Mouse (Mus musculus) heart, embryonic 13.5 days (tissue): ENCODE measurements around the gene Lpo. TPM values are rescaled to one million over a fixed set of nuclear protein-coding genes. Genes with fewer than 3 reads are reported as not detected.

Source experiments
- ATAC-seq: fragments of 200-750 bp; cut with Nextera tagmentation; 2 replicates; pipeline ENCODE4 v1.8.0; 2017; ENCODE audit warnings: moderate TSS enrichment; ENCODE audit not compliant: insufficient number of reproducible peaks, low FRiP score, low TSS enrichment; ENCODE audit errors: extremely low read depth
- H3K27ac ChIP-seq: fragments of 300-500 bp; sonication (generic); replicated peaks from 2 replicates; pipeline ENCODE4 v1.5.1; 2015; ENCODE audit warnings: moderate library complexity, mild to moderate bottlenecking, inconsistent platforms
- H3K27me3 ChIP-seq: fragments of 300-500 bp; sonication (generic); replicated peaks from 2 replicates; pipeline ENCODE4 v1.6.1; 2015; ENCODE audit warnings: mild to moderate bottlenecking, inconsistent platforms
- H3K36me3 ChIP-seq: fragments of 300-500 bp; sonication (generic); 2 replicates; pipeline ENCODE4 v1.6.1; 2015; ENCODE audit warnings: mild to moderate bottlenecking, inconsistent platforms
- H3K4me1 ChIP-seq: fragments of 300-500 bp; sonication (generic); 2 replicates; pipeline ENCODE4 v1.6.1; 2015; ENCODE audit warnings: inconsistent platforms
- H3K4me2 ChIP-seq: fragments of 300-500 bp; sonication (generic); 2 replicates; pipeline ENCODE4 v1.6.1; 2015; ENCODE audit warnings: inconsistent platforms, mild to moderate bottlenecking, moderate library complexity
- H3K4me3 ChIP-seq: fragments of 300-500 bp; sonication (generic); 2 replicates; pipeline ENCODE4 v1.5.1; 2015; ENCODE audit warnings: moderate library complexity, mild to moderate bottlenecking, inconsistent platforms
- H3K9ac ChIP-seq: fragments of 300-500 bp; sonication (generic); 2 replicates; pipeline ENCODE4 v1.6.1; 2015; ENCODE audit warnings: inconsistent platforms, mild to moderate bottlenecking, moderate library complexity
- H3K9me3 ChIP-seq: fragments of 300-500 bp; sonication (generic); 2 replicates; pipeline ENCODE4 v1.6.1; 2016; ENCODE audit warnings: inconsistent platforms
- WGBS: fragments of 180-500 bp; shearing (Covaris S2); methylation state at CpG from one replicate; pipeline ENCODE4 v1.1.7; 2015; ENCODE audit warnings: mixed read lengths; 5-methylcytosine and 5-hydroxymethylcytosine counted together
- polyA plus RNA-seq: library from polyadenylated mRNA; unstranded; fragments of >200 nt; fragmentation: Nextera tagmentation; extraction: Ambion mirVana; gene quantifications from 2 replicates; pipeline ENCODE4 v1.2.1, GENCODE M21; 2015

The Lpo gene
- polyA plus RNA-seq, 1 experiment from 2014 or later, result not detected

DNA sequence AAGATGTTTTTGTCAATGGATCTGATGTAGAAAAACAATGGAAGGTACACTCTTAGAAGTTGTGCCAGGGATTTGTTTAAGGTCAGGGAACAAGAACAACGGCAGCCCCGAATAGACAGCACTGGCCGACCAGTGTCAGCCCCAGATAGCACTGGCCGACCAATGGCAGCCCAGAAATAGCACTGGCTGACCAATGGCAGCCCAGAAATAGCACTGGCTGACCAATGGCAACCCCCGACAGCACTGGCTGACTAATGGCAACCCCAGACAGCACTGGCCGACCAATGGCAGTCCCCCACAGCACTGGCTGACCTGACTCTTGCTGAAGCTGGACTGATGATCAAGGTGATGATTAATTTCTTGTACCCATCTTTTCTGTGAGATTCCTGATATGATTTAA, 19.8 kb upstream of the Lpo start:
- Histone ChIP-seq H3K9ac (no peak overlapping the region), H3K4me2 (no peak overlapping the region), H3K27me3 (peaks cover 3% of the 10 kb centered on the region; the same call in 1 of the 2 replicates), H3K9me3 (no peaks in the 10 kb centered on the region), H3K4me3 (no peak overlapping the region), H3K36me3 (no peaks in the 10 kb centered on the region), H3K27ac (no peak overlapping the region), H3K4me1 (peaks cover 8% of the 10 kb centered on the region; the same call in 1 of the 2 replicates)
- 61% methylated on average over 6 of the region's 6 CpGs for WGBS
- no peak; the same call in 1 of the 2 replicates for ATAC-seq

- no peak overlapping the region for H3K9ac ChIP-seq
- 75% methylated on average over 12 of the region's 12 CpGs for WGBS
- ATAC-seq, result no peak
Observed at GRCm38 (mm10) chr11:87846968-87847600, 19.0 kb upstream of the Lpo start.

GRCm38 (mm10) chr11:87841436-87841835, 13.3 kb upstream of the Lpo start:
- no peak for ATAC-seq
- no peak overlapping the region for H3K4me3 ChIP-seq
- no peak overlapping the region for H3K4me2 ChIP-seq
- no peak overlapping the region for H3K27ac ChIP-seq
- no peaks in the 10 kb centered on the region for H3K9me3 ChIP-seq
- peaks cover 20% of the 10 kb centered on the region for H3K4me1 ChIP-seq
- WGBS, result 63% methylated on average over 3 of the region's 3 CpGs
- no peaks in the 10 kb centered on the region for H3K36me3 ChIP-seq
- H3K27me3 ChIP-seq, result peaks cover 3% of the 10 kb centered on the region; the same call in 1 of the 2 replicates
- no peak overlapping the region for H3K9ac ChIP-seq

More at GRCm38 (mm10) chr11:87846968-87847600, 19.0 kb upstream of the Lpo start:
- Histone ChIP-seq H3K4me2 (no peak overlapping the region), H3K4me3 (no peak overlapping the region), H3K4me1 (0 out of 2 replicates have a peak, but pooled peaks cover 4% of the 10 kb centered on the region), H3K9me3 (no peaks in the 10 kb centered on the region), H3K27ac (no peak overlapping the region), H3K27me3 (peaks cover 3% of the 10 kb centered on the region; the same call in 1 of the 2 replicates), H3K36me3 (no peaks in the 10 kb centered on the region)

- H3K9ac ChIP-seq, result no peak overlapping the region
- WGBS, result 39% methylated on average over 8 of the region's 8 CpGs
- H3K27ac ChIP-seq, result no peak overlapping the region
- ATAC-seq, result peak; percentile 37; the same call in 1 of the 2 replicates
- peak overlapping the region; percentile 43 for H3K4me2 ChIP-seq
- H3K9me3 ChIP-seq, result no peaks in the 10 kb centered on the region
- H3K4me1 ChIP-seq, result peaks cover 20% of the 10 kb centered on the region
- H3K36me3 ChIP-seq, result no peaks in the 10 kb centered on the region
- peaks cover 8% of the 10 kb centered on the region; the same call in 1 of the 2 replicates for H3K27me3 ChIP-seq
- H3K4me3 ChIP-seq, result no peak overlapping the region
Observed at GRCm38 (mm10) chr11:87840676-87841075, 12.6 kb upstream of the Lpo start.

GRCm38 (mm10) chr11:87821502-87821901, 6.6 kb downstream of the Lpo start:
- Histone ChIP-seq H3K36me3 (no peaks in the 10 kb centered on the region), H3K27ac (no peak overlapping the region), H3K9me3 (no peaks in the 10 kb centered on the region), H3K4me2 (no peak overlapping the region), H3K4me3 (no peak overlapping the region), H3K4me1 (peaks cover 3% of the 10 kb centered on the region; the same call in 1 of the 2 replicates), H3K27me3 (peaks cover 73% of the 10 kb centered on the region), H3K9ac (no peak overlapping the region)
- no peak for ATAC-seq
- 56% methylated on average over 5 of the region's 5 CpGs for WGBS

GRCm38 (mm10) chr11:87817443-87817773, 10.7 kb downstream of the Lpo start:
- Histone ChIP-seq H3K4me1 (peaks cover 3% of the 10 kb centered on the region; the same call in 1 of the 2 replicates), H3K4me2 (peak overlapping the region; percentile 71), H3K9ac (peak overlapping the region; percentile 74), H3K4me3 (peak overlapping the region; percentile 52), H3K9me3 (no peaks in the 10 kb centered on the region), H3K27ac (no peak overlapping the region), H3K27me3 (peaks cover 58% of the 10 kb centered on the region), H3K36me3 (no peaks in the 10 kb centered on the region)
- 26% methylated on average over 4 of the region's 4 CpGs for WGBS
- ATAC-seq, result no peak

GRCm38 (mm10) chr11:87816707-87817442, 11.2 kb downstream of the Lpo start:
- Histone ChIP-seq H3K4me2 (peak overlapping the region; percentile 71), H3K27ac (no peak overlapping the region), H3K4me3 (peak overlapping the region; percentile 52), H3K27me3 (peaks cover 53% of the 10 kb centered on the region), H3K9me3 (no peaks in the 10 kb centered on the region), H3K4me1 (peaks cover 3% of the 10 kb centered on the region; the same call in 1 of the 2 replicates), H3K9ac (peak overlapping the region; percentile 74), H3K36me3 (no peaks in the 10 kb centered on the region)
- WGBS, result 3% methylated on average over 30 of the region's 31 CpGs
- no peak for ATAC-seq

DNA sequence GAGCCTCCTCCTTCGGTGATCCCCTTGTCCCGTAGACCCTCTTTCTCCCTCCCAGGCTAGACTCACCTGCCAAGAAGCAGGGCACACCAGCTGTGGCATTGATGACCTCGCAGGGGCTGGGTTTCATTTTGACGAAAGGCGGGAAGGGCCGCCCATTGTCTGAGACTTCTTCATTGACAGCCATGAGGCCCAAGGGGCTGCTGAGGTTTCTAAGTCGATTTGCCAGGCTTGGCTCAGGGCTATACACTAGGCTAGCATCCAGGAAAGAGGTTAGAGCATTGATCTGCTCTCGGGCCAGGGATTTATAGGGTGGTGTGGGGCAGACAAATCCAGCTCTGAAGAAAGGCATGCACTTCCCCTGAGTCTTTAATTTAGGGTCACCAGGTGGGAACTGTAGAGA, 13.3 kb downstream of the Lpo start:
- no peak for ATAC-seq
- H3K27ac ChIP-seq, result no peak overlapping the region
- H3K9me3 ChIP-seq, result no peaks in the 10 kb centered on the region
- H3K27me3 ChIP-seq, result peaks cover 50% of the 10 kb centered on the region
- no peak overlapping the region for H3K9ac ChIP-seq
- H3K36me3 ChIP-seq, result no peaks in the 10 kb centered on the region
- WGBS, result 69% methylated on average over 8 of the region's 8 CpGs
- H3K4me2 ChIP-seq, result no peak overlapping the region
- no peak overlapping the region for H3K4me3 ChIP-seq
- peaks cover 3% of the 10 kb centered on the region; the same call in 1 of the 2 replicates for H3K4me1 ChIP-seq

DNA sequence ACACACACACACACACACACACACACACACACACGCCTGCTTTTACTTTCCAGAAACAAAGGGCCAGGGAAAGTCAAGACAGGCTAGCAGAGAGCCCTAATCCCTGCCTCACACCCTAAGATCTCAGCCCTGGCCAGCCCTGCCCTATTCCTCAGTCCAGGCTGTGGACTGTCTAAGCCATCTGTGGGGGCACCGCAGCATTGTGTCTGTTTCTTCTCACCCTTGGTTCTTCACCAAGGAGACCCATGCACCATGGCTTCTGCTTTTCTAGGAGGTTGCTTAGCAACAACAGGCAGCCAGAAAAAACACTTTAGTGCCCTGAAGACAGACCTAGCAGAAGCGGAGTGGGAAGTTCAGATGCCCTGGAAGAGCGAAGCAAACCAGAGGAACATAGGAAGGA, 16.7 kb downstream of the Lpo start:
- no peak overlapping the region for H3K9ac ChIP-seq
- no peaks in the 10 kb centered on the region for H3K36me3 ChIP-seq
- 45% methylated on average over 4 of the region's 4 CpGs for WGBS
- ATAC-seq, result no peak
- H3K4me3 ChIP-seq, result no peak overlapping the region
- no peak overlapping the region for H3K27ac ChIP-seq
- no peaks in the 10 kb centered on the region for H3K4me1 ChIP-seq
- no peak overlapping the region for H3K4me2 ChIP-seq
- peaks cover 28% of the 10 kb centered on the region for H3K27me3 ChIP-seq
- H3K9me3 ChIP-seq, result no peaks in the 10 kb centered on the region

GRCm38 (mm10) chr11:87808236-87808635, 19.9 kb downstream of the Lpo start:
- 62% methylated on average over 7 of the region's 7 CpGs for WGBS

GRCm38 (mm10) chr11:87807433-87807832, 20.7 kb downstream of the Lpo start:
- no peak overlapping the region for H3K27ac ChIP-seq
- H3K4me2 ChIP-seq, result no peak overlapping the region
- H3K4me1 ChIP-seq, result no peaks in the 10 kb centered on the region
- no peaks in the 10 kb centered on the region for H3K36me3 ChIP-seq
- H3K4me3 ChIP-seq, result no peak overlapping the region
- peaks cover 21% of the 10 kb centered on the region for H3K27me3 ChIP-seq
- no peak overlapping the region for H3K9ac ChIP-seq
- ATAC-seq, result no peak
- 72% methylated on average over 6 of the region's 6 CpGs for WGBS
- H3K9me3 ChIP-seq, result no peaks in the 10 kb centered on the region

More at GRCm38 (mm10) chr11:87808236-87808635, 19.9 kb downstream of the Lpo start:
- Histone ChIP-seq H3K4me2 (no peak overlapping the region), H3K9ac (no peak overlapping the region), H3K36me3 (no peaks in the 10 kb centered on the region), H3K27ac (no peak overlapping the region), H3K4me1 (no peaks in the 10 kb centered on the region), H3K27me3 (0 out of 2 replicates have a peak, but pooled peaks cover 14% of the 10 kb centered on the region), H3K4me3 (no peak overlapping the region), H3K9me3 (no peaks in the 10 kb centered on the region)
- ATAC-seq, result no peak
